Mouse (Mus musculus): Measurements from ENCODE around the gene Hist1h1c. TPM values are rescaled to one million over a fixed set of nuclear protein-coding genes. Genes with fewer than 3 reads are reported as not detected.
A peak's percentile ranks its signal among the peaks of the same experiment; 100 is the strongest.
"Not testable (repeated sequence)": the region's sequence is repeated elsewhere in the genome, so short reads cannot be mapped to it uniquely, and the experiment has no call there.

The Hist1h1c gene
- polyA plus RNA-seq, 1 experiment from 2014 or later, result 24.6 TPM

- H3K4me2 ChIP-seq (replicated peaks), result peak overlapping the region; percentile 81
- H3K9ac ChIP-seq (replicated peaks), result no peak overlapping the region
- H3K4me1 ChIP-seq, result peaks cover 48% of the 10 kb centered on the region
- peak overlapping the region; percentile 58 for H3K4me3 ChIP-seq
- 74% methylated on average over 1 of the region's 1 CpGs for WGBS
- H3K36me3 ChIP-seq, result no peaks in the 10 kb centered on the region
- no peaks in the 10 kb centered on the region for H3K27me3 ChIP-seq
- H3K9me3 ChIP-seq, result no peaks in the 10 kb centered on the region
- H3K27ac ChIP-seq (replicated peaks), result peak overlapping the region; percentile 92
- no peak for ATAC-seq (replicated peaks)
Observed at GRCm38 (mm10) chr13:23759916-23760239, 21.3 kb downstream of the Hist1h1c start.

GRCm38 (mm10) chr13:23760240-23760971 is 21.8 kb downstream of the Hist1h1c start:
- 2% methylated on average over 22 of the region's 27 CpGs for WGBS
- Histone ChIP-seq H3K4me1 (peaks cover 48% of the 10 kb centered on the region), H3K9ac (replicated peaks) (peak overlapping the region; percentile 53), H3K9me3 (no peaks in the 10 kb centered on the region), H3K36me3 (no peaks in the 10 kb centered on the region), H3K27ac (replicated peaks) (peak overlapping the region; percentile 92), H3K4me2 (replicated peaks) (peak overlapping the region; percentile 81), H3K27me3 (no peaks in the 10 kb centered on the region), H3K4me3 (peak overlapping the region; percentile 58)
- peak; percentile 12 for ATAC-seq (replicated peaks)

GRCm38 (mm10) chr13:23760972-23761864 is 22.6 kb downstream of the Hist1h1c start, which contains the start of gene Hist1h4a:
Hist1h4a (minus strand) TSS chr13:23761230.
- no peaks in the 10 kb centered on the region for H3K9me3 ChIP-seq
- peak; percentile 71 for ATAC-seq (replicated peaks)
- WGBS, result under 1% methylated on average over 70 of the region's 72 CpGs

DNA sequence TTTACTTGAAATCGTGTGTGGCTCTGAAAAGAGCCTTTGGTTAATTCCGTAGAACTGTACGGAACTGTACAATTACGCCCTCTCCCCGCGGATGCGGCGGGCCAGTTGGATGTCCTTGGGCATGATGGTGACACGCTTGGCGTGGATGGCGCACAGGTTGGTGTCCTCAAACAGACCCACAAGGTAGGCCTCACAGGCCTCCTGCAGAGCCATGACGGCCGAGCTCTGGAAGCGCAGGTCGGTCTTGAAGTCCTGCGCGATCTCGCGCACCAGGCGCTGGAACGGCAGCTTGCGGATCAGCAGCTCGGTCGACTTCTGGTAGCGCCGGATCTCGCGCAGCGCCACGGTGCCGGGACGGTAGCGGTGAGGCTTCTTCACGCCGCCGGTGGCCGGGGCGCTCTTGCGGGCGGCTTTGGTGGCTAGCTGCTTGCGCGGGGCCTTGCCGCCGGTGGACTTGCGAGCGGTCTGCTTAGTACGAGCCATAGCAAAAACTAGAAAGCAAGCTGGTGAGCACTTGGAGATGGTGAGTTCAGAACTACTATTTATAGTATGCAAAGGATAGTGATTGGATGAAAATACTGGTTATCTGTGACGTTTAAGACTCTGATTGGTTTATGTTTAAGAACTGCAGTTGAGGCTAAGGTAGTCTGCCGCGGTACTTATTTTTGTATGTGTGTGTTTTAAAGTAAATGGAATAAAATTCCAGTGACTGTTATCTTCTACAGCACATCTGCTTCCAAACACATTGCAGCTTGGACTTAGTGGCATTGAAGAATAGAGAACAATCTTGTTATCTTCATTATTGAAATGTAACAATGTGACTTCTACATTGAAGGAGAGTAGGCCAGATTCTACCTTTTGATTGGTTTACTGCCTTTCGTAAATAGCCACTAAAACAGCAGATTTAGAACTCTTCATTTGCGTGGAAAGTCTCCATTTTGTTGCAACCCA is 23.5 kb downstream of the Hist1h1c start, which contains the start of gene Hist1h3a:
TSS of gene Hist1h3a (minus strand) at position 516 of the 951 bp plus-strand sequence.
- Histone ChIP-seq H3K4me1 (peaks cover 45% of the 10 kb centered on the region), H3K4me2 (replicated peaks) (peak within 1 kb of the TSS; percentile 81), H3K27ac (replicated peaks) (peak within 1 kb of the TSS; percentile 92), H3K9ac (replicated peaks) (peak within 1 kb of the TSS; percentile 72), H3K4me3 (peak within 1 kb of the TSS; percentile 58)
- H3K27me3 ChIP-seq, H3K9me3 ChIP-seq, H3K36me3 ChIP-seq: not testable (repeated sequence)
- under 1% methylated on average over 42 of the region's 52 CpGs for whole genome bisulfite sequencing
- peak; percentile 72 for ATAC-seq (replicated peaks)

More at GRCm38 (mm10) chr13:23760972-23761864, 22.6 kb downstream of the Hist1h1c start, which contains the start of gene Hist1h4a:
- H3K4me1 ChIP-seq, result peaks cover 45% of the 10 kb centered on the region
- H3K27me3 ChIP-seq, result no peaks in the 10 kb centered on the region
- peak within 1 kb of the TSS; percentile 53 for H3K9ac ChIP-seq (replicated peaks)
- peak within 1 kb of the TSS; percentile 81 for H3K4me2 ChIP-seq (replicated peaks)
- peak within 1 kb of the TSS; percentile 58 for H3K4me3 ChIP-seq
- H3K27ac ChIP-seq (replicated peaks), result peak within 1 kb of the TSS; percentile 92
- no peaks in the 10 kb centered on the region for H3K36me3 ChIP-seq

DNA sequence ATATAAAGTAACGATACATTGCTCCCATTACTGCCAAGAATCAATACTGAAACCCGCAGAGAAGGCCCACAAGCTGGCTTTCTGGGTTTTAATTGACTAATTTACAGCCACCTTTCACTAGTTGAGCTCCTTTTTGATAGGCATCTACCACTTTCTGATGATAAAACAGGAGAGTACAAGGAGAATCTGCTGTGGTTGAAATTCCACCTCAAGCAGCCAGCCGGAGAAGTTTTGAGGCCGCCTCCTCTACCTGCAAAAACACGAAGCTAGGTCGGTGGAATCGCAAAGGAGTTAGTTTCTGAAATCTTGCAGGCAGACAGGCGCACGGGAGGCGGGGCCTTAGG is 24.6 kb downstream of the Hist1h1c start:
- ATAC-seq (replicated peaks), result no peak
- Histone ChIP-seq H3K9me3 (no peaks in the 10 kb centered on the region), H3K4me3 (peak overlapping the region; percentile 58), H3K27me3 (no peaks in the 10 kb centered on the region), H3K36me3 (no peaks in the 10 kb centered on the region), H3K27ac (replicated peaks) (peak overlapping the region; percentile 92), H3K4me2 (replicated peaks) (peak overlapping the region; percentile 81), H3K9ac (replicated peaks) (peak overlapping the region; percentile 72), H3K4me1 (peaks cover 36% of the 10 kb centered on the region)
- WGBS, result under 1% methylated on average over 10 of the region's 10 CpGs

- peak within 1 kb of the TSS; percentile 92 for H3K27ac ChIP-seq (replicated peaks)
- H3K9ac ChIP-seq (replicated peaks), result peak within 1 kb of the TSS; percentile 72
- no peaks in the 10 kb centered on the region for H3K9me3 ChIP-seq
- H3K4me1 ChIP-seq, result peaks cover 36% of the 10 kb centered on the region
- peak within 1 kb of the TSS; percentile 58 for H3K4me3 ChIP-seq
- H3K36me3 ChIP-seq, result no peaks in the 10 kb centered on the region
- WGBS, result 2% methylated on average over 34 of the region's 34 CpGs
- peak within 1 kb of the TSS; percentile 81 for H3K4me2 ChIP-seq (replicated peaks)
- peak; percentile 72 for ATAC-seq (replicated peaks)
- H3K27me3 ChIP-seq, result no peaks in the 10 kb centered on the region
Observed at GRCm38 (mm10) chr13:23763586-23764323, 25.1 kb downstream of the Hist1h1c start, which contains the start of gene Hist1h1a. Hist1h1a (plus strand) TSS chr13:23763666.

DNA sequence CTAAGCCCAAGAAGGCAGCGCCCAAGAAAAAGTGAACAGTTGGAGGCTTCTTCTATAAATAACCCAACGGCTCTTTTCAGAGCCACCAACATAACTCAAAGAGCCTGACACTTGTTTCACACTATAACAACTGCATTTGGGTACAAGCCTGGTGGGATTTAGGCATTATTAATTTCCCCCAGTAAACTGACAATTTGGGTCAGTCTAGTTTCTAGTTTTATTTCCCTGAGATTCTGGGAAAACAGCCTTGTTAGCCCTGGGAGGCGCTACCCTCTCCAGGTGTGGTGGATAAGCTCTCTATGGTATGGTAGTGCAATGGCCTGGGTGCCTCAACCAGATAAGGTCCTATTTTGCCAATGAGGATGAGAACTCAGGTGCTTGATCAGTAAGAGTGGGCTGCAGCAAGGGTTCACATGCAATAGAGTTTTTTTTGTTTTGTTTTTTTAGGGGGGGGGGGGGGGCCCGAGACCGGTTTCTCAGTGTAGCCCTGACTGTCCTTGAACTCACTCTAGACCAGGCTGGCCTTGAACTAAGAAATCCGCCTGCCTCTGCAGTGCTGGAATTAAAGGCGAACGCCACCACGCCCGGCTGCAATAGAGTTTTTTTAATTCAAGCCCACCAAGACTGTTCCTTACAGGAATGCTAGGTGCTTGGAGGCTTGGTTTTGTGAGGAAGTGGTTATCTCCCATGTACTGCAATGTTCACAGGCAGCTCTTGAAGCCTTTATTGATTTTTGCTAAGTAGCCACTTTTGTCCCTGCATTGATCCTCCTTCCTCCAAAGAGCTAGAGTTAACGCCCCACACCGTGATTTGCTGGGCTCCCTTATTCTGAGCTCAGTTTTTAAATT is 25.9 kb downstream of the Hist1h1c start:
- H3K27me3 ChIP-seq, result no peaks in the 10 kb centered on the region
- 31% methylated on average over 12 of the region's 12 CpGs for WGBS
- no peaks in the 10 kb centered on the region for H3K36me3 ChIP-seq
- peak overlapping the region; percentile 58 for H3K4me3 ChIP-seq
- ATAC-seq (replicated peaks), result no peak
- peak overlapping the region; percentile 81 for H3K4me2 ChIP-seq (replicated peaks)
- peak overlapping the region; percentile 92 for H3K27ac ChIP-seq (replicated peaks)
- H3K9me3 ChIP-seq, result no peaks in the 10 kb centered on the region
- peaks cover 36% of the 10 kb centered on the region for H3K4me1 ChIP-seq
- H3K9ac ChIP-seq (replicated peaks), result peak overlapping the region; percentile 72

GRCm38 (mm10) chr13:23765172-23765513 is 26.5 kb downstream of the Hist1h1c start:
- no peaks in the 10 kb centered on the region for H3K36me3 ChIP-seq
- no peak for ATAC-seq (replicated peaks)
- H3K4me2 ChIP-seq (replicated peaks), result no peak overlapping the region
- H3K27me3 ChIP-seq, result no peaks in the 10 kb centered on the region
- 77% methylated on average over 1 of the region's 1 CpGs for WGBS
- no peak overlapping the region for H3K27ac ChIP-seq (replicated peaks)
- H3K9ac ChIP-seq (replicated peaks), result no peak overlapping the region
- H3K4me1 ChIP-seq, result peaks cover 31% of the 10 kb centered on the region
- H3K9me3 ChIP-seq, result no peaks in the 10 kb centered on the region
- H3K4me3 ChIP-seq, result no peak overlapping the region

DNA sequence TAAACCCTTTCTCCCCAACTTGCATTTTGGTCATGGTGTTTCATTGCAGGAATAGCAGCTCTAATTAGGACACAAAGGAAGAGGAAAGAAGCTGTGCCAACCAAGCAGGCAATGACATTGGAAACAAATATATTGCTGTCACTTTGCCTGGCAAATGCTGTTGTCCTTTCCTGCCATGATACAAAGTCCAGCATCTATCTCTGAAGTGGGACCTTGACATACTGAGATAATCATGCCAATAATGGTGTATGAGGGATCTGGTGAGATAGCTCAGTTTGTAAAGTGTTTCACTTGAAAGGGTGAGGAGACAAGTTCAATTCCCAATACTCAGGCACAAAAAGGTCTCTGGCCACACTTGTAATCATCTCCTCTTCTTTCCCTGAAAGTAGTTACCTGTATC is 28.2 kb downstream of the Hist1h1c start:
- no peak for ATAC-seq (replicated peaks)
- no peak overlapping the region for H3K4me2 ChIP-seq (replicated peaks)
- no peaks in the 10 kb centered on the region for H3K9me3 ChIP-seq
- no peaks in the 10 kb centered on the region for H3K36me3 ChIP-seq
- no peaks in the 10 kb centered on the region for H3K27me3 ChIP-seq
- H3K9ac ChIP-seq (replicated peaks), result no peak overlapping the region
- H3K27ac ChIP-seq (replicated peaks), result no peak overlapping the region
- no peak overlapping the region for H3K4me3 ChIP-seq
- H3K4me1 ChIP-seq, result peaks cover 21% of the 10 kb centered on the region

DNA sequence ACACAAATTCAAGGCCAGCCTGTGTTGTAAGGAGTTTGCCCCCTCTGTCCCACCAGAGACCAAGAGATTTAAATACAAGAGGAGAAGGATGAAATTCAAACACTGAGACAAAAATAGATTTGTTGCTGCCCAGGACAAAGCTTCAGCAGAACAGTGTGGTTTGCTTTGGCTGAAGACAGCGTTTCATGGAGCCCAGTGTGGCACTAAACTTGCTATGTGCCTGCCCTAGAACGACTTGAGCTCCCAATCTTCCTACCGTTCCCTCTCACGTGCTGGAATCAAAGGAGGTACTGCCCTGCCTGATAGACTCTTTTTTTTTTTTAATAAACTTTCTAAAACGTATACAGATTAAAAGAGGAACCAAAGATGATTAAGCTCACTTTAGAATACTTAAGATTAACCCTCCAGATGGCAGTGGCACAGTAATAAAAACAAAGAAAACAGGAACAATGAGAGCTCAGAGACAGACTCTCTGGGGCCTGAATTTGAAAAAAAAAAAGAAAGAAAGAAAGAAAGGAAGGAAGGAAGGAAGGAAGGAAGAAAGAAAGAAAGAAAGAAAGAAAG is 30.3 kb downstream of the Hist1h1c start:
- no peaks in the 10 kb centered on the region for H3K36me3 ChIP-seq
- no peaks in the 10 kb centered on the region for H3K9me3 ChIP-seq
- 32% methylated on average over 5 of the region's 5 CpGs for WGBS
- H3K9ac ChIP-seq (replicated peaks), result no peak overlapping the region
- H3K4me2 ChIP-seq (replicated peaks), result no peak overlapping the region
- H3K27ac ChIP-seq (replicated peaks), result no peak overlapping the region
- H3K4me1 ChIP-seq, result peaks cover 13% of the 10 kb centered on the region
- no peaks in the 10 kb centered on the region for H3K27me3 ChIP-seq
- ATAC-seq (replicated peaks), result no peak
- H3K4me3 ChIP-seq, result no peak overlapping the region
